Mouse (Mus musculus) G1E-ER4 (cell line): Measurements from ENCODE around the gene Srebf1. TPM values are rescaled to one million over a fixed set of nuclear protein-coding genes. Genes with fewer than 3 reads are reported as not detected.

Source experiments
- GATA1 ChIP-seq: IDR thresholded peaks from one replicate; pipeline ENCODE4 v1.8.0; 2012; ENCODE audit warnings: low read length, inconsistent platforms
- polyA plus RNA-seq: library from polyadenylated mRNA; stranded (reverse); fragments of >175 nt; gene quantifications from 2 replicates; pipeline ENCODE4 v1.2.3, GENCODE M21; 2012

Srebf1 gene
- polyA plus RNA-seq, 1 experiment, result 421 TPM

- no peak for TF ChIP-seq GATA1
Observed at GRCm38 (mm10) chr11:60197998-60198619, 24.3 kb downstream of the Srebf1 start.

- TF ChIP-seq GATA1, result no peak
Observed at GRCm38 (mm10) chr11:60196344-60196743, 26.0 kb downstream of the Srebf1 start.

GRCm38 (mm10) chr11:60195108-60195507 is 27.3 kb downstream of the Srebf1 start:
- no peak for TF ChIP-seq GATA1

GRCm38 (mm10) chr11:60193556-60193955 is 28.8 kb downstream of the Srebf1 start:
- no peak for TF ChIP-seq GATA1

GRCm38 (mm10) chr11:60192534-60192933 is 29.8 kb downstream of the Srebf1 start:
- TF ChIP-seq GATA1, result no peak

GRCm38 (mm10) chr11:60190055-60190641 is 32.2 kb downstream of the Srebf1 start:
- no peak for TF ChIP-seq GATA1

GRCm38 (mm10) chr11:60189501-60190040 is 32.8 kb downstream of the Srebf1 start:
- TF ChIP-seq GATA1, result no peak

GRCm38 (mm10) chr11:60188275-60188853 is 34.0 kb downstream of the Srebf1 start:
- no peak for TF ChIP-seq GATA1

- no peak for TF ChIP-seq GATA1
Observed at GRCm38 (mm10) chr11:60187070-60187469, 35.3 kb downstream of the Srebf1 start.

- no peak for TF ChIP-seq GATA1
Observed at GRCm38 (mm10) chr11:60185396-60186231, 36.8 kb downstream of the Srebf1 start.

GRCm38 (mm10) chr11:60184346-60185325 is 37.7 kb downstream of the Srebf1 start:
- TF ChIP-seq GATA1, result no peak

- no peak for TF ChIP-seq GATA1
Observed at GRCm38 (mm10) chr11:60182741-60183140, 39.6 kb downstream of the Srebf1 start.

GRCm38 (mm10) chr11:60182116-60182670 is 40.2 kb downstream of the Srebf1 start:
- TF ChIP-seq GATA1, result no peak

GRCm38 (mm10) chr11:60178506-60178905 is 43.9 kb downstream of the Srebf1 start:
- no peak for TF ChIP-seq GATA1
